Mouse (Mus musculus): ENCODE measurements at regions not wholly inside any gene's neighbourhood (a gene's known extent, or its start where the extent isn't known, plus 50 kb on each side); places are given as distances from the start of the nearest gene placed in this dataset.

GRCm38 (mm10) chr13:53996867-53997266 lies 58.6 kb downstream of the Drd1 start:
- DNase-seq (ENCODE audit: low spot score) = no peak

- DNase-seq (ENCODE audit: low spot score) = no peak
Observed at GRCm38 (mm10) chr13:53992863-53993451, 62.5 kb downstream of the Drd1 start.

DNA sequence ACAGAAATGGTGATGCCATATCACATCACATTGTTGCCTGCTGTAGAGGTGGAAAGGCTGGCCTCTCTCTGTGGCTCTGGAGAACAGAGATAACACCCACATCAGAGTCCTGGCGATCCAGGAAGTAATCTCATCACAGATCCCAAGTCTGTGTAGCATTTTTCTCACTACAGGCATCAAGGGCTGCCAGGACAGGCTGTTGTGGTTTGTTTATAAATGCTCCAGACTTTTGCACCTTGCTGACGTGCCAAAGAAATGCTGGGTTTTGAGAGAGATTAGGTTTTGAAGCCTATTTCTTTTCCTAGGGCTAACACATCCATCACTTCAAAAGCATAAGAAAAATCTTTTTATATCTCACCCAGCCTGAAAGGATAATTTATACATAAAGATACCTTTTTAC lies 76.3 kb downstream of the Drd1 start:
- DNase-seq (ENCODE audit: low spot score) = no peak

GRCm38 (mm10) chr13:53969421-53969820 lies 86.1 kb downstream of the Drd1 start:
- no peak for DNase-seq (ENCODE audit: low spot score)

- DNase-seq (ENCODE audit: low spot score) = no peak
Observed at GRCm38 (mm10) chr13:53956167-53956566, 99.3 kb downstream of the Drd1 start.

- DNase-seq (ENCODE audit: low spot score) = no peak
Observed at GRCm38 (mm10) chr13:53948056-53948455, 107.4 kb downstream of the Drd1 start.

DNA sequence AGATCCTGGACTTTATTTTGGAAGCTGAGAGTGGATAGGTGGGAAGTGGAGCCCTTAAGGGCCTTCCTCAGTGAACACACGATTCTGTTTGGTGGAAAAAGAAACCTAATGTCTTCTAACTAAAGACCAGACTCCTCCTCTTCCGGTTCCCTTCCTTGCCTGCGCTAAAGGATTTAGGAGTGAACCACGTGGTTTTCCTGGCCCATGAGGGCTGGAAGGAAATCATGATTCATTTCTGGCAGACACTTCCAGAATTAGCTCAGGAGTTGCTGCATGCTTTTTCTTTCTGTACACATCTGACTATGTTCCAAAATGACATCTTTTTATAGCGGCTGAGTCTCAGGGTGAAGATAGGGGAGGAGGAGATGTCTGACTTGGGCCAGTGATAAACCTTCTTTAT lies 109.8 kb downstream of the Drd1 start:
- DNase-seq (ENCODE audit: low spot score) = no peak

GRCm38 (mm10) chr13:53941005-53941747 lies 114.3 kb downstream of the Drd1 start:
- no peak for DNase-seq (ENCODE audit: low spot score)

- DNase-seq (ENCODE audit: low spot score) = no peak
Observed at GRCm38 (mm10) chr13:53935174-53935699, 120.3 kb downstream of the Drd1 start.

DNA sequence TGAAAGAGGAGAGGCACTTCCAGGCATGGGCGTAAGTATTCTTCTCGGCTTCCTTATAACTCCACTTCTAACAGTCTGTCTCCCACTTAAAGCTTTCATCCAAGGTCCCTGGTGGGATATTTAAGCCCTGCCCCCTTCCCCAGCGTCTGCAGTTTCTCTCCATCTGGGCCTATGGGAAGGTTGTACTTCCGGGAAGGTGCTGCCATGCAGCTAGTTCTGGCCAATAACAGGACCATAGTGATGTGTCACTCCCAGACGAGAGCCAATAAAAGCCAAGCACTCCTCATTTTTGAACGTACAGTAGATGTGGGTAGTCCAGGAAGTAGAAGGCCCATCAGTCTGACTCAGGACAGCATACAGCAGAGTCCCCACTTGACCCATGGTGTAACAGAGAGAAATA lies 121.0 kb downstream of the Drd1 start:
- no peak for DNase-seq (ENCODE audit: low spot score)

DNA sequence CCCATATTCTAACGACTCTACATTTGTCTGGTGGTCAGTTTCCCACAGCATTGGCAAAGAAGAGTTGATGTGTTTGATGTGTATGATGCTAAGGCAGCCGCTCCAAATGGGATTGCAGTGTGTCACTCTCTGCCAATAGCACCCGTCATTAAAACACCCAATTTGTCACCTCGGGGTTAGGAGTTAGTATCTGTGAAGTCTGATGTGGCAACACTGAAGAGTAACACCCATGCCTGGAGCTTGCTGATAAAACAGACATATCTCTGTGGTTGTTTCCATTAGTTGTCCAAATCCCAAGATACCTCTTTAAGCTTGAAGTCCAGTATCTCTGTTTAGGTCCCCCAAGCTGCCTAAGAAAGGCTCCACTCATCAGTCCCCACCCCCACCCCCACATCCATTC lies 129.4 kb downstream of the Drd1 start:
- no peak for DNase-seq (ENCODE audit: low spot score)

DNA sequence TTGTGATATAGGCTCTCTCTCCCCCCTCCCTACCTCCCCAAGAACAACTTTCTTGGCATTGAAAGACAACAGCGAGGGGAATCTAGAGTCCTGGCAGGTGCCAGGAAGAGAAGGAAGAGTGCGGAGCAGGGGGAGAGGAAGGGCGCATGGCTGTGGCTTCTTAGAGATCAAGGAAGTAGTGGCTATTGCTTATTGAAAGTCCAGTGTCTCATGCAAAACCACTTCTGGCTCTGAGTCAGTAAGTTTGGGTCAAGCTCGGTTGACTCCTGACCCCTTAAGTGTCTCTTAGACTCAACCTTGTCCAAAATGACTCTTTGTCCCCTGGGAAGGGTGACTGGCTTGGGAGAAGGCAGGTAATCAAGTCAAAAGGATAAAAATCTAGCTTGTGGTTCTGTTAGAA lies 131.1 kb downstream of the Drd1 start:
- DNase-seq (ENCODE audit: low spot score) = no peak

DNA sequence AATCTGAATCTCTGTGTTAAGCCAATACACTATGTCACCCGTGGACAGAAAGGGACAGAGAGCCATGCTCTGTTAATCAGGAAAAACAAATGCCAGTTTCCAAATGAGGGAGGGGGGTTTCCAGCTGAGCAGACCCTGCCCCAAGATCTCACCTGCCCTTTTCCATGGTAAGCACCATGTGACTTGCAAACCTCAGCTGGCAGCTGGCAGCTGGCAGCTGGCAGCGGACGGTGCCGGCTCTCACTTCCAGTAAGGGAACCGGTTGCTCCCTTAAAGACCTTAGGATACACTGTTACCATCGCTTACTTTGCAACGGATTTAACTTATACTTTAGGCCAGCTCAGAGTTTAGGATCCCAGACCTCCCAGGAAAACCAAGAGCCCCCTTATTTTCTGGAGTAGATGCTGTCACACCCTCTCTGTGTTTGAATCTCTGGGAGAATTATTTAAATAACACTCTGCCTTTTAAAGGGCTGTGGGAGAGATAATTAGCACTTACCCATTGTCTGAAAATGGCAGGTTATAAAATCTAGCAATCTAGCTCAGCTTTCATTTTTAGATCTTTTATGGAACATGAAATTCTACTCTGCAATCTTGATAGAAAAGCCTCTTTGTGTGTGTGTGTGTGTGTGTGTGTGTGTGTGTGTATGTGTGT lies 131.7 kb downstream of the Drd1 start:
- no peak for DNase-seq (ENCODE audit: low spot score)

- no peak for DNase-seq (ENCODE audit: low spot score)
Observed at GRCm38 (mm10) chr13:53921796-53922195, 133.7 kb downstream of the Drd1 start.

- no peak for DNase-seq (ENCODE audit: low spot score)
Observed at GRCm38 (mm10) chr13:53919851-53920381, 135.6 kb downstream of the Drd1 start.

DNA sequence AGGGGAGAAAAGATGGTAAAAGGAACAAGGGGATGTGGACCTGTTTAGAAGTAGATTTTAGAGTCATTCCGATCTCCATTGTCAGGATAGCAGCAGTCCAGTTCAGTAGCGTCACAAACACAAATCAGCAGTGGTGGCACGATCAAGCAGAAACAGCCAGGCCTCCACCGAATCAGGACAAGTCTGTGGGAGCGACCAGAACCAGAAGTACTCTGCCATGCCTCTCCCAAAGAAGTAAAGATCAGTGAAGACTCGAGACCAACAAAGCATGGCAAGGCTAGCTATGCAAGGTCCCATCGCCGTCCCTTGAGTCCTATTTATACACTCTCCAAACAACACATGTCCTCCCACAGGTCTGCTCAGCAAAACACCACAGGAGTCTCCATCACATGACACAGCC lies 140.0 kb downstream of the Drd1 start:
- no peak for DNase-seq (ENCODE audit: low spot score)

DNA sequence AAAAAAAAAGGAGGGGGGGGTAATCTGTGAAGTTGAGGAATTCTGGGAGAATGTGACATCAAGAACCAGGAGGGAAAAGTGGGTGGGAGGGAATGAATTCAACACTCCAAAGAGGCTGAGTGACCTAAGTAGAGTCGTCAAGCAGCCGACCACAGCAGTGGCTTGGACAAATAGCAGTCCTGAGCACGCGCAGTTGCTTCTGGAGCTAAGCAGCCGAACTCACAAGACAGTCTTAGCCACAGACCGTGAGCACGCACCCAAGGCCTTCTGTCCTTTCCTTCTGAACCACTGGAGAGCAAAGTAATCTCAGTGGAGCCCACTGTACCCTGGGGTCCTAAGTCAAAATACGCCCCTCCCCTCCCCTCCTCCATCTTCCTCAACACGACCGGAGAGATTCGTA lies 141.1 kb downstream of the Drd1 start:
- DNase-seq (ENCODE audit: low spot score) = no peak

- no peak for DNase-seq (ENCODE audit: low spot score)
Observed at GRCm38 (mm10) chr13:53913501-53913900, 142.0 kb downstream of the Drd1 start.

- no peak for DNase-seq (ENCODE audit: low spot score)
Observed at GRCm38 (mm10) chr13:53911846-53912245, 143.7 kb downstream of the Drd1 start.

- DNase-seq (ENCODE audit: low spot score) = no peak
Observed at GRCm38 (mm10) chr13:53911261-53911660, 144.2 kb downstream of the Drd1 start.

GRCm38 (mm10) chr13:53910251-53910650 lies 145.3 kb downstream of the Drd1 start:
- DNase-seq (ENCODE audit: low spot score) = no peak

DNA sequence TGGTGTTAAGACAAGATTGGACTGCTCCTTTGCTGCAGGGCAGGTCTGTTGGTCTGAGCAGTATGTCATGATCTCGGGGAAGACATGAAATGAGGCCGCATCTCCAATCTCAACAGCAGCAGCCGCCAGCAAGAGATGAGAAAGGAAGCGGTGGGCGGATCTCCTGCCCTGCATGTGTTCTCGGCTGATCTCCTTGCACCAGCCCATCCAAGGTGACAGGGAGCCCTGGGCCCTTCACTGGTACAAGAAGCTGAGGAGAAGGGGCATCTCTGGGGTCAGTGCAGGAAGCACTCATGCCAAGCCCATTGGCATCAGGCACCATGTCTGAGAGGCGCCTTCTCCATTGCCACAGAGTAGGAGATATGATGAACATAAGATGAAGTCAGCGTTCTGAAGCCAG lies 151.0 kb downstream of the Drd1 start:
- DNase-seq (ENCODE audit: low spot score) = no peak

Measured in thymus, postnatal 0 days (tissue).